Mouse (Mus musculus): Measurements from ENCODE around the gene Cwc22. TPM values are rescaled to one million over a fixed set of nuclear protein-coding genes. Genes with fewer than 3 reads are reported as not detected.

Gene Cwc22
- polyA plus RNA-seq, 2 experiments from 2014 or later, result 41.0 to 47.6 TPM

GRCm38 (mm10) chr2:77873806-77874205 lies 72.4 kb downstream of the Cwc22 start:
- ATAC-seq, result no peak

- ATAC-seq, result no peak
Measured at GRCm38 (mm10) chr2:77872676-77873075, 73.5 kb downstream of the Cwc22 start.

DNA sequence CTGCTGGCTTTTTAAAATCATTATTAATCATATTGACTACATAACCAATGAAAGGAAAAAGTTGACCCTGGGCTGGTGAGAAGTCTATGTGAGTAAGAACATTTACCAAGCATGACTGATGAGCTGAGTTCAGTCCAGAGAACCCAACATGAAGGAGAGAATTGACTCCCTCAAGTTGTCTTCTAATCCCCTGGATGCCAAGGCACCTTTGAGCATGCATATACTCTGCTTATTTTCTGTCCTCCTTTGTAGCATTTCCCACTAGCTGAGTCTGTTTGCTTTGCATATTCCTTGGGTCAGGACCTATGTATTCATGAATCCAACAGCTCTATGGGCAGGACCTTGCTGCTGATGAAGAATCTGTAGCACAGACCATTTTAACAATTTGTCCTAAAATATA lies 75.0 kb downstream of the Cwc22 start:
- no peak for ATAC-seq

- ATAC-seq, result no peak
Measured at GRCm38 (mm10) chr2:77869729-77870280, 76.4 kb downstream of the Cwc22 start.

DNA sequence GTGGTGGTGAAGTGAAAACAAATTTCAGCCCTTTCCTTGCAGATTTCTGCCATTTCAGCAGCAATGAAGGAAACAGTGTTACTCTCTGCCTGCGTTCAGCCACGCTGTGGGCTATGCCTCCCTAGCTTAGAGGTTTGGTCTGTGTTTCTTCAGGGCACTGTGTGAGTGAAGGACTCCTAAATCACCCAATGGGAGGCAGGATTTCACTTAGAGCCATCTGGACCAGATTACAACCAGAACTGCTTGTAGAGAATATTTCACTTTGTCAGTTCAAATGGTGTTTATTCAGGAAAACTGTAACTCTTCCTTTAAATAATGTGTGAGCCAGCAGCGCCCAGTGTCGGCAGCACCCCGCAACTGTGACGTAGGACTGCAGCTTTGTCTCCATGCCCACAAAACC lies 82.2 kb downstream of the Cwc22 start:
- ATAC-seq, result no peak

DNA sequence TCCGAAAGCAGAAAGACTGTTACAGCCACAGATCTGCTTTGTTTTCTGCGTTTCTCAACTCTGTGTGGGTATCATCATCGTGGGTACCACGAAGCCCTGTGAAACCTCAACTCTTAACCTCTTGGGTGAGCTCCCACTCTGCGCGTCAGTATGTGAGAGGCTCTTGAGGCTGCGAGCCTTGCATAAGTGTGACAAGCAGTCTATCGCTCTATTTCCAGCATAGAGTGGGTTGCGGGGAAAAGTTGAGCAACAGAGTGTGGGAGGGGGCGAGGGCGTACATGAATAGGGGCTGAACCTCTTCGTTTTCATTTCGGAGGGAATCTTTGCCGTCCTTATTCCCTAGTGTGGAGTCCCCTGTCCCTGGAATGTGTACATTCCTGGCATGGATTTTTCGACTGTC lies 82.7 kb downstream of the Cwc22 start:
- ATAC-seq, result no peak

- ATAC-seq, result no peak
Measured at GRCm38 (mm10) chr2:77841464-77841863, 104.7 kb downstream of the Cwc22 start.

- no peak for ATAC-seq
Measured at GRCm38 (mm10) chr2:77839587-77839986, 106.6 kb downstream of the Cwc22 start.

GRCm38 (mm10) chr2:77838688-77839087 lies 107.5 kb downstream of the Cwc22 start:
- no peak for ATAC-seq

DNA sequence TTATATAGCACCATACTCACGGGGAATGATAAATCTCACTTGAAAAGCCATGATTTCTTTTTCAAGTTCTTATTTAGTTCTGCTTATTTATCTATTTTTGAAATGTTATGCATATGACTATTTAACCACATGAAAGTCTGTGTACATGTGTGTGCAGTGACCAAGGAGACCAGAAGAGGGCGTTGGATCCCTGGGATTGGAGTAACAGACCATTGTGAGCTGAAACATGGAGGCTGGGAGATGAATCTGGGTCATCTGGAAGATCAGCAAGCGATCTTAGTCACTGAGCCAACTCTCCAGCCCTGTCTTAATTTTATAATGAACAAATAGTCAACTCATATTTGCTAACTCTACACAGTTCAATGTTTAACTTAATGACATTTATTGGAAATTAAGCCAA lies 110.4 kb downstream of the Cwc22 start:
- ATAC-seq, result no peak

Other genes with a start within 250 kb of the Cwc22 start
- gene Zfp385b, start 126.7 kb downstream of the Cwc22 start, polyA plus RNA-seq (2017; shearing (Covaris generic)), result under 1 TPM in 1 of 2 experiments, not detected in 1; 0.41 TPM

Data from activated CD4-positive, CD25-positive, alpha-beta regulatory T cell, adult 4 months (primary cell).